Mouse (Mus musculus) erythroblast, embryonic 14.5 days (primary cell): Measurements from ENCODE around the gene 1700007K13Rik.

Source experiments
- GATA1 ChIP-seq: IDR thresholded peaks from 2 replicates; pipeline ENCODE4 v1.6.1; 2012; ENCODE audit warnings: low read length, inconsistent platforms, mixed read lengths
- TAL1 ChIP-seq: IDR thresholded peaks from 3 replicates; pipeline ENCODE4 v1.6.1; 2012; ENCODE audit warnings: low read length, inconsistent platforms, mixed read lengths

DNA sequence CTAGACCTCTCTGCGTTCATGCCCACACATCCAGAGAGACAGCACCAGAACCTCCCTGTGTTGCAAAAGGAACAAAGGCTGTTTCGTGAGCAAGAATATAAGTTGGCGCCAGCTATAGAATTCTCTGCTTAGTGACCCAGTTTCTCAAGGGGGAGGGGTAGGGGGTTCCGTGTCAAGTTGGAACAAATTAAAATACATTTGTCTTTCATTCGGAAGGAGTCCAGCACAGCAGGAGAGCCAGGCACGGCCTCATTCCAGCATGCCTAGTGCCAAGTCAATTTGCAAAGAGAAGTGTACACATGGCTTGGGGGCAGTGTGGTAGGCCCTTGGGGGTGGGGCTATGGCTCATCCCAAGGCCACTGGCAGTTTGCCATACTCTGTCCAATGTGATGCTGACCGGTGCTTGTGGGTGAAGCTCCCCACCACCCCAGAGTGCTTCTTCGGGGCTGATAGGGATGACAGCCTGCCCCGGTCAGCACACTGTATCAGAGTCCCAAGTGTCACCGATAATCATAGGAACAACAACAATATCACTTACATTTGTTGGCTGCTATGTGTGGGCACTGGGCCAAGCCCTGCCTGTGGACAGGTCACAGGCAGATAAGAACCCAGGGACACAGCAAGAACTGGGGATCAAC lies 50.6 kb downstream of the 1700007K13Rik start:
- TF ChIP-seq GATA1 (no peak), TAL1 (no peak)
